Mouse (Mus musculus): ENCODE measurements around the gene Ssr2.

GRCm38 (mm10) chr3:88624324-88624723 is 48.6 kb downstream of the Ssr2 start:
- TF ChIP-seq HCFC1 (IDR thresholded peaks at IDR 0.05; ENCODE audit: borderline replicate concordance, insufficient read depth, low read length) (no peak), CHD2 (IDR thresholded peaks at IDR 0.05; ENCODE audit: low read depth, low read length) (no peak), MAFK (IDR thresholded peaks at IDR 0.05; ENCODE audit: insufficient read depth, low read depth, low read length) (no peak), ZC3H11A (IDR thresholded peaks at IDR 0.05; ENCODE audit: borderline replicate concordance, low read depth, low read length) (no peak), ZNF384 (IDR thresholded peaks at IDR 0.05; ENCODE audit: low read depth, low read length) (no peak)

Measured in ES-E14 (cell line).